Mouse (Mus musculus) spleen, postnatal 14 days (tissue): Measurements from ENCODE around the gene Fam19a2.

ENCODE experiments used
- DNase-seq, 2 experiments: peaks; one replicate each; pipeline ENCODE4 v3.0.0; 2021 to 2022; ENCODE audit warnings: low spot score in 2 of 2

Gene Fam19a2

GRCm38 (mm10) chr10:123723641-123724040 is 459.8 kb downstream of the Fam19a2 start:
- DNase-seq, result no peak

- DNase-seq, result no peak
Measured at GRCm38 (mm10) chr10:123748317-123748716, 484.5 kb downstream of the Fam19a2 start.

GRCm38 (mm10) chr10:123751676-123752280 is 488.0 kb downstream of the Fam19a2 start:
- DNase-seq, result no peak

- DNase-seq, result no peak
Measured at GRCm38 (mm10) chr10:123752755-123753154, 489.0 kb downstream of the Fam19a2 start.

GRCm38 (mm10) chr10:123753996-123754395 is 490.2 kb downstream of the Fam19a2 start:
- DNase-seq, result no peak

- DNase-seq, result no peak
Measured at GRCm38 (mm10) chr10:123789374-123789773, 525.6 kb downstream of the Fam19a2 start.
